Mouse (Mus musculus) layer of hippocampus, adult 11-12 months (tissue): Measurements from ENCODE around the gene Lrrc19.

Experiments
- DNase-seq: peaks from one replicate; pipeline ENCODE4 v3.0.0; 2022; ENCODE audit warnings: low spot score

Gene Lrrc19

DNA sequence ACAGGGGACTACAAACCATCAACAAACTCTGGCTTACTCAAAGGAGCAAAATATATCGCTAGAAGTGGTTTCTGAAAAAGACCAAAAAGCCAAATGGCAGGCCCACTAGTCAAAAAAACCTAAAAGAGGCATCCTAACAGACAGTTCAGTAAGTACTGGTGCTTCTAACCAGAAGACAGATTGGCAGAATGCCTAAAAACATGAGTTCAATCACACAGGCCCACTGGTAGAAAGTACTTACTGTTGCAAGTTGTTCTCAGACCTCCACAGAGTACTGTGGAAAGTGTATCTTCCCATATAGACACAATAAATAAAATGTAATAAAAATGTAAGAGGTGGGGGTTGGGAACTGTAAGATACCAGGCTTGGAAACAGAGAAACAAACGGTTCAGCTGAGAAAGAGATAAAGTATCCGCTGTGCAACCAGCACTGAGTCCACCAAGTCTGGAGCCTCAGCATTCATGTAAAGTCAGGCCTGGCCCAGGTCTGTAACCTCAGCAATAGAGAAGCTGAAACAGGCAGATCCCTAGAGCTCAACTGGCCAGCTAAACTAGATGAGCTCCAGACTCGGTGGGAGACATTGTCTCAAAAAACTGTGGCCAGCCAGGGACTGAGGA lies 58.1 kb downstream of the Lrrc19 start:
- DNase-seq, result no peak
